Mouse (Mus musculus) myocyte (in vitro differentiated cells): Measurements from ENCODE around the gene G0s2.

ENCODE experiments used
- CEBPB ChIP-seq: IDR thresholded peaks from 2 replicates; pipeline ENCODE4 v1.6.1; 2011; ENCODE audit warnings: mild to moderate bottlenecking, moderate library complexity; ENCODE audit not compliant: poor library complexity, insufficient read depth, severe bottlenecking
- MAX ChIP-seq: IDR thresholded peaks from one replicate; pipeline ENCODE4 v1.6.1; 2011; ENCODE audit warnings: low read depth, mild to moderate bottlenecking, control low read depth
- MYOD1 ChIP-seq, 3 experiments: IDR thresholded peaks; one replicate each; pipeline ENCODE4 v1.6.1; 2011; ENCODE audit warnings: control low read depth in 2 of 3, low read depth in 2 of 3, mild to moderate bottlenecking in 2 of 3, moderate library complexity in 1 of 3; ENCODE audit not compliant: insufficient read length in 2 of 3, control insufficient read depth in 1 of 3
- POLR2A ChIP-seq: IDR thresholded peaks from one replicate; pipeline ENCODE4 v1.6.1; 2011; ENCODE audit warnings: low read depth, mild to moderate bottlenecking, control low read depth, moderate library complexity; ENCODE audit not compliant: insufficient read length
- POLR2AphosphoS2 ChIP-seq: IDR thresholded peaks from one replicate; pipeline ENCODE4 v1.6.1; 2011; ENCODE audit warnings: low read depth, control low read depth; ENCODE audit not compliant: insufficient read length

- TF ChIP-seq MYOD1 (IDR thresholded peaks at IDR 0.05; ENCODE audit: control insufficient read depth in 1 of 3, insufficient read length in 2 of 3, low read depth in 2 of 3) (no peak), CEBPB (no peak), POLR2A (no peak), MAX (no peak), POLR2AphosphoS2 (no peak)
Observed at GRCm38 (mm10) chr1:193230531-193230930, 42.5 kb downstream of the G0s2 start.
